Mouse (Mus musculus): ENCODE measurements around the gene Slc34a3.

Slc34a3 gene

DNA sequence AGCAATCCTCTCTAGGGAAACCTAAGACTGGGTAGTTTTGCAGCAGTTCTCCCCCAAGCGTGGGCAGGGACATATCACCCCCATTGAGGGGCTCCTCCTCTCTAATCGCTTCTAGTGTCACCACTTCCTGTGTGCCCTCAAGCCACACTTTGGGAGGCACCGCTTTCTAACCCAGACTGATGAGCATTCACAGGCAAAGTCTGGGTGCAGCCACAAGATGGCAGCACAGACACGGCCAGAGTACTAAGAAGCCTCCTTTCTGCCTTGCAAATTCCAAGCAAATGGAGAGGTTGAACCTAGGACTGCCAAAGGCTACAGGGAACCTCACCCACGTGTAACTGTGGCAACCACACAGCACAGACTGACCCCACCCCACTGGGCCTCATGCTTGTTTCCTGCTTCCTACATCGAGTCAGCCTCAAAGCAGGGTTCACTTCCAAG, 40.8 kb downstream of the Slc34a3 start:
- peak; percentile 95 for DNase-seq

- DNase-seq, result no peak
Measured at GRCm38 (mm10) chr2:25187841-25188240, 46.3 kb downstream of the Slc34a3 start.

DNA sequence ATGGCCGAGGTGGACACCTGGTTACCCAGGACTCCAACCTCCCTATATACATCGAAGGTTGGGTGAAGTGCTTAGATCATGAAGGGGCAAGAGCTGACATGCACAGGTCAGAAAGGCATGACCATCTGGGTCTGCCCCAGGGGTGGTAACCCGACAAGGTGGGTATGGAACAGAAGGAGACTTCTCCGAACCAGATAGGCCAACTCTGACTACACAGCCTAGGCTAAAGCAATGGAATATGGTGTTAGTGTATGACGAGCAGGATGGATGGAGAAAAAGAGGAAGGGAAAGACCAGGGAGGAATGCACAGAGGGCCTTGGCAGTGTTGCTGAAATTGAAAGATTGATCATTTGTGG, 47.6 kb downstream of the Slc34a3 start:
- no peak for DNase-seq

GRCm38 (mm10) chr2:25185625-25186574, 48.3 kb downstream of the Slc34a3 start:
- peak; percentile 71 for DNase-seq

DNA sequence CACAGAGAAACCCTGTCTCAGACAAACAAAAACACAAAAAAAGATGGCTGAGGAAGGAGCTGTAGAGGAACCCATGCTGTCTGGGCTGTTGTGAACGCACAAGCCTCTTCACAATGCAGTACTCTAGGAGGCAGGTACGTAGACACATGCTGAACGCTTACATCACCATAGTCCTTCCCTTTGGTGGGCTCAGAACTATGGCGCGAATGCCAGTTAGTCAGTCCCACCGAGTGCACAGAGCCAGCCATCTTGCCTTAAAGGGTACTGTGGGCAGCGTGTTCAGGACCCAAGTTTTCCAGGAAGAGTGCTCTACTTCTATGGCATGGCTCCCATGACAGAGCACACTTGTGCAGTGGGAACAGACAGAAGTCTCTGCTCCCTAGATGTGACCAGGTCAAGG, 49.7 kb downstream of the Slc34a3 start:
- no peak for DNase-seq

DNA sequence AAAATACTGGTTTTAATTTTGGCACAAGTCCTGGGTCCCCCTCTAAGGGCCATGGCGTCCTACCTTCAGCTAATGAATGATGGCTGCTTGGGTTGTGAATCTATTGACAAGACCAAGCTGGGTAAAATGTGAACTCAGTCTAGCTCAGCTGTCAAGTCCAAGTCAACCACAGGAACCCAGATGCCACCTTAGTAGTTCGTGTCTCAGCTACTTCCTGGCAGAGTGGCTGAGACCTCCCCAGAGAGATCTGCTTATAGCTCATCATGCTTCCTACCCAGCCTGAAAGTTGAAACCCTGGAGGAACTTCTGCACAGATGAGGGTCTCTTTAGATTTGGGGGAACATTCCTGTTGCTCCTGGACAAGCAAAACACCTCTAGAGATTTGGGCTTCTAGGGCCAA, 50.8 kb downstream of the Slc34a3 start:
- no peak for DNase-seq

- DNase-seq, result no peak
Measured at GRCm38 (mm10) chr2:25182664-25183063, 51.5 kb downstream of the Slc34a3 start.

DNA sequence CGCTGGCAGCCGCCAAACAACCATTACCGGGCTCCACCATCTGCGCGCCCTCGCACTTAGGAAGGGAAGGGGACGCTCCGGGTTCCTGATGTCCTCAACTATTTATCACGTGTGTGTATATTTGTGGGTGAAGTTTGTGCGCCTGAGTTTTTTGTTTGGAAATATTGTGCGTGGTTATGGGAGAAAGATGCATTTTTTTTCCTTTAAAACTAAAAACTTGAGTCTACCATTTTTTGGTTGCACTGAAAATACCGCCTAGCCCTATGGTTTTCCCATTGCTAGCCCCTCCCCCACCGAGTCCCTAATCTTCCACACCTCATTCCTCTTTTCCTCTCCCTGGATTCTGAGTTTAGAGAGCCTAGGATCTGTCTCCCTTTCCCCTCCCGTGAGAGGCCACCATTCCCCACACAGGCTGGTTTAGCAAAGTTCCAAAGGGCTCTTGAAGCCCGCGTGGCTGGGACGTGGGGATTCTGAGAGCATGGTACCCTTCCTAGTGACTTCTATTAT, 52.2 kb downstream of the Slc34a3 start:
- DNase-seq, result no peak

- peak; percentile 54 for DNase-seq
Measured at GRCm38 (mm10) chr2:25180973-25181890, 52.9 kb downstream of the Slc34a3 start.

GRCm38 (mm10) chr2:25180478-25180903, 53.7 kb downstream of the Slc34a3 start, which contains the start of gene Nrarp:
Gene Nrarp (plus strand): TSS chr2:25180758.
- peak; percentile 98 for DNase-seq

DNA sequence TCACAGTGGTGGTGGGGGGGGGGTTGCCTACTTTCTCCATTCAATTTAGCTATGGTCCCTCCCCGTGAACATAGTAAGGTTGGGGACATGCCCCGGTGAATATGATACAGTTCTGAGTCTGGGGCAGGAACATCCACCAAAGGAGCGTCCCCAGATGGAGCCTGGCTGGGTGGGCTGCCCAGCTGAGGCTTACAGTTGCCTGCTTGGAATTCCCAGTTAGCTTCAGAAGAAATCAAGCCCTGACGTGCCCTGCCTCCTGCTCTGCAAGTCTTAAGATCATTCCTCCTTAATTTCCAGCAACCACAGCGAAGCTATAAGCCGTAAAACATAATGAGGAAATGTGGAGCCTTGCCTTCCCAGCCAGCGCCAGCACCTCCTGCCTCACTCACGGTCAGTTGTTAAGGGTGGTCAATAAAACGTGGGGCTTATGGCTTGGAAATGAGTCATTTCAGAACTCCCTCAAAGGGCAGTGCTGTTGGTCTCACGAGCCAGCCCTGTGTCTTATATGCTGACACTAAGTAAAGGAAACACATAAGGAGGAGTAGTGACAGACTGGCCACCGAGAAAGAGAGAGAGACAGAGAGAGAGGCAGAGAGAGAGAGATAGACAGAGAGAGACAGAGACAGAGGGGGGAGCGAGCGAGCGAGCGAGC, 54.5 kb downstream of the Slc34a3 start:
- DNase-seq, result no peak
